Mouse (Mus musculus) lung, postnatal 36 days (tissue): Measurements from ENCODE around the gene Cadm4.
"Not testable (repeated sequence)": the region's sequence is repeated elsewhere in the genome, so short reads cannot be mapped to it uniquely, and the experiment has no call there.

Experiments
- DNase-seq: peaks from one replicate; pipeline ENCODE4 v3.0.0; 2022; ENCODE audit warnings: mixed read lengths

Gene Cadm4

GRCm38 (mm10) chr7:24504868-24505267 is 23.0 kb downstream of the Cadm4 start:
- no peak for DNase-seq

GRCm38 (mm10) chr7:24505447-24506064 is 23.7 kb downstream of the Cadm4 start:
- no peak for DNase-seq

GRCm38 (mm10) chr7:24506065-24506459 is 24.2 kb downstream of the Cadm4 start:
- DNase-seq: no peak

- DNase-seq: peak; percentile 31
Observed at GRCm38 (mm10) chr7:24506476-24506837, 24.6 kb downstream of the Cadm4 start.

GRCm38 (mm10) chr7:24506838-24507725 is 25.3 kb downstream of the Cadm4 start, which contains the start of gene Zfp428:
Gene Zfp428, plus strand, starts transcription at chr7:24507006.
- DNase-seq: peak; percentile 87

GRCm38 (mm10) chr7:24507726-24508114 is 25.9 kb downstream of the Cadm4 start:
- no peak for DNase-seq

- no peak for DNase-seq
Observed at GRCm38 (mm10) chr7:24512355-24512754, 30.5 kb downstream of the Cadm4 start, which contains the start of gene AC161166.1. Gene AC161166.1, minus strand, starts transcription at chr7:24512455.

GRCm38 (mm10) chr7:24516319-24516718 is 34.5 kb downstream of the Cadm4 start:
- not testable (repeated sequence) for DNase-seq

GRCm38 (mm10) chr7:24517077-24517476 is 35.3 kb downstream of the Cadm4 start:
- DNase-seq: no peak

GRCm38 (mm10) chr7:24517654-24518053 is 35.8 kb downstream of the Cadm4 start:
- no peak for DNase-seq

GRCm38 (mm10) chr7:24519130-24519529 is 37.3 kb downstream of the Cadm4 start:
- DNase-seq: no peak

GRCm38 (mm10) chr7:24520054-24520453 is 38.2 kb downstream of the Cadm4 start:
- DNase-seq: not testable (repeated sequence)

GRCm38 (mm10) chr7:24522805-24523204 is 41.0 kb downstream of the Cadm4 start:
- no peak for DNase-seq

GRCm38 (mm10) chr7:24523723-24524122 is 41.9 kb downstream of the Cadm4 start:
- DNase-seq: no peak

GRCm38 (mm10) chr7:24524978-24525377 is 43.2 kb downstream of the Cadm4 start:
- no peak for DNase-seq

GRCm38 (mm10) chr7:24525686-24526420 is 44.0 kb downstream of the Cadm4 start:
- DNase-seq: no peak

- no peak for DNase-seq
Observed at GRCm38 (mm10) chr7:24528861-24529260, 47.0 kb downstream of the Cadm4 start.

GRCm38 (mm10) chr7:24529580-24529979 is 47.8 kb downstream of the Cadm4 start:
- DNase-seq: no peak

GRCm38 (mm10) chr7:24530062-24530931 is 48.5 kb downstream of the Cadm4 start, which contains the start of gene Irgq:
Gene Irgq, plus strand, starts transcription at chr7:24530689.
- peak; percentile 100 for DNase-seq

- peak; percentile 72 for DNase-seq
Observed at GRCm38 (mm10) chr7:24531211-24531971, 49.6 kb downstream of the Cadm4 start.

- DNase-seq: no peak
Observed at GRCm38 (mm10) chr7:24533031-24533571, 51.3 kb downstream of the Cadm4 start.
